Mouse (Mus musculus) intestine, embryonic 15.5 days (tissue): ENCODE results near the gene Col18a1. TPM values are rescaled to one million over a fixed set of nuclear protein-coding genes. Genes with fewer than 3 reads are reported as not detected.

ENCODE experiments used
- ATAC-seq: fragments of 200-750 bp; cut with Nextera tagmentation; 2 replicates; pipeline ENCODE4 v1.8.0; 2017; ENCODE audit warnings: moderate TSS enrichment, moderate library complexity
- H3K27ac ChIP-seq: fragments of 300-500 bp; sonication (generic); 2 replicates; pipeline ENCODE4 v1.5.1; 2015; ENCODE audit warnings: mild to moderate bottlenecking, inconsistent platforms
- H3K27me3 ChIP-seq: fragments of 300-500 bp; sonication (generic); replicated peaks from 2 replicates; pipeline ENCODE4 v1.6.1; 2015; ENCODE audit warnings: inconsistent platforms
- H3K36me3 ChIP-seq: fragments of 300-500 bp; sonication (generic); 2 replicates; pipeline ENCODE4 v1.6.1; 2015; ENCODE audit warnings: inconsistent platforms
- H3K4me1 ChIP-seq: fragments of 300-500 bp; sonication (generic); replicated peaks from 2 replicates; pipeline ENCODE4 v1.6.1; 2015; ENCODE audit warnings: inconsistent platforms
- H3K4me2 ChIP-seq: fragments of 300-500 bp; sonication (generic); replicated peaks from 2 replicates; pipeline ENCODE4 v1.6.1; 2015; ENCODE audit warnings: mild to moderate bottlenecking, inconsistent platforms
- H3K4me3 ChIP-seq: fragments of 300-500 bp; sonication (generic); replicated peaks from 2 replicates; pipeline ENCODE4 v1.5.1; 2015; ENCODE audit warnings: inconsistent platforms
- H3K9ac ChIP-seq: fragments of 300-500 bp; sonication (generic); 2 replicates; pipeline ENCODE4 v1.6.1; 2015; ENCODE audit warnings: inconsistent platforms
- H3K9me3 ChIP-seq: fragments of 300-500 bp; sonication (generic); 2 replicates; pipeline ENCODE4 v1.6.1; 2016; ENCODE audit warnings: inconsistent platforms
- WGBS: fragments of 180-500 bp; shearing (Covaris S2); methylation state at CpG from one replicate; pipeline ENCODE4 v1.1.7; 2015; 5-methylcytosine and 5-hydroxymethylcytosine counted together
- polyA plus RNA-seq: library from polyadenylated mRNA; unstranded; fragments of >200 nt; fragmentation: Nextera tagmentation; extraction: Ambion mirVana; gene quantifications from 2 replicates; pipeline ENCODE4 v1.2.1, GENCODE M21; 2015

Gene Col18a1
- polyA plus RNA-seq, 1 experiment from 2014 or later, result 59.5 TPM

- WGBS, result 63% methylated on average over 6 of the region's 6 CpGs
- no peak overlapping the region for H3K4me2 ChIP-seq
- H3K4me1 ChIP-seq, result peaks cover 27% of the 10 kb centered on the region
- no peaks in the 10 kb centered on the region for H3K9me3 ChIP-seq
- H3K4me3 ChIP-seq, result no peak overlapping the region
- H3K9ac ChIP-seq, result no peak overlapping the region
- no peaks in the 10 kb centered on the region for H3K36me3 ChIP-seq
- ATAC-seq, result no peak
- peak overlapping the region; percentile 18; the same call in 1 of the 2 replicates for H3K27ac ChIP-seq
- no peaks in the 10 kb centered on the region for H3K27me3 ChIP-seq
Observed at GRCm38 (mm10) chr10:77131536-77131935, 34.8 kb downstream of the Col18a1 start.

GRCm38 (mm10) chr10:77130561-77131240, 35.6 kb downstream of the Col18a1 start:
- ATAC-seq, result peak; percentile 57
- H3K36me3 ChIP-seq, result no peaks in the 10 kb centered on the region
- WGBS, result 48% methylated on average over 13 of the region's 13 CpGs
- peak overlapping the region; percentile 3; the same call in 1 of the 2 replicates for H3K9ac ChIP-seq
- no peaks in the 10 kb centered on the region for H3K9me3 ChIP-seq
- no peak overlapping the region for H3K4me3 ChIP-seq
- H3K4me2 ChIP-seq, result no peak overlapping the region
- no peaks in the 10 kb centered on the region for H3K27me3 ChIP-seq
- H3K27ac ChIP-seq, result 0 out of 2 replicates have a peak overlapping the region, but pooled peaks have one; percentile 18
- peaks cover 27% of the 10 kb centered on the region for H3K4me1 ChIP-seq

GRCm38 (mm10) chr10:77129637-77130410, 36.5 kb downstream of the Col18a1 start:
- H3K9me3 ChIP-seq, result no peaks in the 10 kb centered on the region
- peaks cover 27% of the 10 kb centered on the region for H3K4me1 ChIP-seq
- 87% methylated on average over 6 of the region's 6 CpGs for WGBS
- H3K4me2 ChIP-seq, result no peak overlapping the region
- no peaks in the 10 kb centered on the region for H3K36me3 ChIP-seq
- peak overlapping the region; percentile 3; the same call in 1 of the 2 replicates for H3K9ac ChIP-seq
- H3K27me3 ChIP-seq, result no peaks in the 10 kb centered on the region
- no peak overlapping the region for H3K27ac ChIP-seq
- no peak overlapping the region for H3K4me3 ChIP-seq
- 0 out of 2 replicates have a peak, but pooled peaks have one; percentile 14 for ATAC-seq

- no peaks in the 10 kb centered on the region for H3K27me3 ChIP-seq
- no peak overlapping the region for H3K9ac ChIP-seq
- ATAC-seq, result peak; percentile 24; the same call in 1 of the 2 replicates
- H3K36me3 ChIP-seq, result no peaks in the 10 kb centered on the region
- H3K9me3 ChIP-seq, result no peaks in the 10 kb centered on the region
- H3K4me1 ChIP-seq, result peaks cover 25% of the 10 kb centered on the region
- H3K27ac ChIP-seq, result no peak overlapping the region
- 70% methylated on average over 2 of the region's 2 CpGs for WGBS
- no peak overlapping the region for H3K4me2 ChIP-seq
- H3K4me3 ChIP-seq, result no peak overlapping the region
Observed at GRCm38 (mm10) chr10:77127926-77128325, 38.4 kb downstream of the Col18a1 start.

GRCm38 (mm10) chr10:77126590-77126989, 39.8 kb downstream of the Col18a1 start:
- ATAC-seq, result no peak
- Histone ChIP-seq H3K9me3 (no peaks in the 10 kb centered on the region), H3K27ac (no peak overlapping the region), H3K4me1 (peaks cover 14% of the 10 kb centered on the region), H3K4me3 (no peak overlapping the region), H3K27me3 (no peaks in the 10 kb centered on the region), H3K9ac (no peak overlapping the region), H3K4me2 (no peak overlapping the region), H3K36me3 (no peaks in the 10 kb centered on the region)
- WGBS, result 91% methylated on average over 2 of the region's 2 CpGs

- no peaks in the 10 kb centered on the region for H3K27me3 ChIP-seq
- ATAC-seq, result no peak
- peaks cover 2% of the 10 kb centered on the region; the same call in 1 of the 2 replicates for H3K4me1 ChIP-seq
- WGBS, result 69% methylated on average over 18 of the region's 18 CpGs
- no peaks in the 10 kb centered on the region for H3K9me3 ChIP-seq
- no peak overlapping the region for H3K9ac ChIP-seq
- no peak overlapping the region for H3K4me3 ChIP-seq
- no peak overlapping the region for H3K27ac ChIP-seq
- H3K36me3 ChIP-seq, result no peaks in the 10 kb centered on the region
- no peak overlapping the region for H3K4me2 ChIP-seq
Observed at GRCm38 (mm10) chr10:77125078-77125731, 41.1 kb downstream of the Col18a1 start.

- WGBS, result 76% methylated on average over 8 of the region's 8 CpGs
- Histone ChIP-seq H3K9me3 (no peaks in the 10 kb centered on the region), H3K9ac (no peak overlapping the region), H3K4me3 (no peak overlapping the region), H3K36me3 (no peaks in the 10 kb centered on the region), H3K4me1 (no peaks in the 10 kb centered on the region), H3K27ac (no peak overlapping the region), H3K4me2 (no peak overlapping the region), H3K27me3 (no peaks in the 10 kb centered on the region)
- ATAC-seq, result no peak
Observed at GRCm38 (mm10) chr10:77123953-77124352, 42.4 kb downstream of the Col18a1 start.

GRCm38 (mm10) chr10:77121287-77122022, 44.9 kb downstream of the Col18a1 start:
- no peaks in the 10 kb centered on the region for H3K9me3 ChIP-seq
- no peaks in the 10 kb centered on the region for H3K36me3 ChIP-seq
- H3K9ac ChIP-seq, result no peak overlapping the region
- no peak for ATAC-seq
- no peaks in the 10 kb centered on the region for H3K27me3 ChIP-seq
- no peak overlapping the region for H3K4me3 ChIP-seq
- no peak overlapping the region for H3K27ac ChIP-seq
- WGBS, result 85% methylated on average over 8 of the region's 8 CpGs
- no peak overlapping the region for H3K4me2 ChIP-seq
- peaks cover 7% of the 10 kb centered on the region for H3K4me1 ChIP-seq

GRCm38 (mm10) chr10:77120501-77120900, 45.8 kb downstream of the Col18a1 start:
- ATAC-seq, result no peak
- peaks cover 11% of the 10 kb centered on the region for H3K4me1 ChIP-seq
- 84% methylated on average over 4 of the region's 4 CpGs for WGBS
- no peak overlapping the region for H3K4me2 ChIP-seq
- no peak overlapping the region for H3K4me3 ChIP-seq
- H3K27ac ChIP-seq, result no peak overlapping the region
- no peaks in the 10 kb centered on the region for H3K27me3 ChIP-seq
- H3K36me3 ChIP-seq, result no peaks in the 10 kb centered on the region
- no peak overlapping the region for H3K9ac ChIP-seq
- no peaks in the 10 kb centered on the region for H3K9me3 ChIP-seq

GRCm38 (mm10) chr10:77119437-77119836, 46.9 kb downstream of the Col18a1 start:
- Histone ChIP-seq H3K4me2 (no peak overlapping the region), H3K36me3 (no peaks in the 10 kb centered on the region), H3K4me3 (no peak overlapping the region), H3K27ac (no peak overlapping the region), H3K27me3 (no peaks in the 10 kb centered on the region), H3K4me1 (peaks cover 11% of the 10 kb centered on the region), H3K9ac (no peak overlapping the region), H3K9me3 (no peaks in the 10 kb centered on the region)
- ATAC-seq, result no peak
- WGBS, result 88% methylated on average over 11 of the region's 11 CpGs

- Histone ChIP-seq H3K4me3 (no peak overlapping the region), H3K4me1 (peaks cover 18% of the 10 kb centered on the region)
Observed at GRCm38 (mm10) chr10:77118361-77118760, 48.0 kb downstream of the Col18a1 start.

More at GRCm38 (mm10) chr10:77118361-77118760, 48.0 kb downstream of the Col18a1 start:
- H3K9ac ChIP-seq, result no peak overlapping the region
- no peak overlapping the region for H3K4me2 ChIP-seq
- WGBS, result 75% methylated on average over 1 of the region's 1 CpGs
- no peaks in the 10 kb centered on the region for H3K36me3 ChIP-seq
- H3K27me3 ChIP-seq, result no peaks in the 10 kb centered on the region
- H3K9me3 ChIP-seq, result no peaks in the 10 kb centered on the region
- no peak for ATAC-seq
- no peak overlapping the region for H3K27ac ChIP-seq
